Mouse (Mus musculus) liver, postnatal 0 days (tissue): ENCODE data around the gene Syn3. TPM values are rescaled to one million over a fixed set of nuclear protein-coding genes. Genes with fewer than 3 reads are reported as not detected.

ENCODE experiments used
- ATAC-seq: fragments of 200-750 bp; cut with Nextera tagmentation; 2 replicates; pipeline ENCODE4 v1.8.0; 2017; ENCODE audit warnings: mild to moderate bottlenecking, moderate library complexity
- DNase-seq: peaks from one replicate; pipeline ENCODE4 v3.0.0-alpha.2; 2016
- H3K27ac ChIP-seq: fragments of 300-500 bp; sonication (generic); 2 replicates; pipeline ENCODE4 v1.5.1; 2014; ENCODE audit warnings: antibody characterized with exemption, moderate library complexity, mild to moderate bottlenecking, low read depth
- H3K27me3 ChIP-seq: fragments of 300-500 bp; sonication (generic); 2 replicates; pipeline ENCODE4 v1.6.1; 2014; ENCODE audit warnings: low read length, control low read depth, mixed read lengths; ENCODE audit not compliant: insufficient read depth
- H3K36me3 ChIP-seq: fragments of 300-500 bp; sonication (generic); replicated peaks from 2 replicates; pipeline ENCODE4 v1.6.1; 2014; ENCODE audit warnings: mild to moderate bottlenecking, control low read depth, low read length, moderate library complexity, mixed read lengths; ENCODE audit not compliant: insufficient read depth
- H3K4me1 ChIP-seq: fragments of 300-500 bp; sonication (generic); 2 replicates; pipeline ENCODE4 v1.6.1; 2014; ENCODE audit warnings: antibody characterized with exemption, mild to moderate bottlenecking, control low read depth; ENCODE audit not compliant: insufficient read depth
- H3K4me2 ChIP-seq: fragments of 300-500 bp; sonication (generic); 2 replicates; pipeline ENCODE4 v1.6.1; 2014; ENCODE audit warnings: low read depth, mild to moderate bottlenecking, low read length, moderate library complexity, mixed read lengths
- H3K4me3 ChIP-seq: fragments of 300-500 bp; sonication (generic); 2 replicates; pipeline ENCODE4 v1.5.1; 2014; ENCODE audit warnings: low read depth, low read length
- H3K9ac ChIP-seq: fragments of 300-500 bp; sonication (generic); replicated peaks from 2 replicates; pipeline ENCODE4 v1.6.1; 2014; ENCODE audit warnings: mild to moderate bottlenecking, moderate library complexity
- H3K9me3 ChIP-seq: fragments of 300-500 bp; sonication (generic); 2 replicates; pipeline ENCODE4 v1.6.1; 2016; ENCODE audit warnings: mild to moderate bottlenecking, control low read depth, low read length, mixed read lengths
- CTCF ChIP-seq: sonication (generic); IDR thresholded peaks from 2 replicates; pipeline ENCODE4 v1.5.1; 2016; ENCODE audit warnings: antibody characterized with exemption, low read depth
- EP300 ChIP-seq: IDR thresholded peaks from 2 replicates; pipeline ENCODE4 v1.6.1; 2016; ENCODE audit warnings: antibody characterized with exemption, low read depth, mild to moderate bottlenecking
- WGBS: fragments of 180-500 bp; shearing (Covaris S2); extraction: QIAGEN DNeasy Blood & Tissue Kit; methylation state at CpG from one replicate; pipeline ENCODE4 v1.1.7; 2014; ENCODE audit not compliant: insufficient replicate concordance; 5-methylcytosine and 5-hydroxymethylcytosine counted together
- polyA plus RNA-seq: library from polyadenylated mRNA; unstranded; fragments of >200 nt; fragmentation: Nextera tagmentation; extraction: Ambion mirVana; gene quantifications from 2 replicates; pipeline ENCODE4 v1.2.1, GENCODE M21; 2015

The Syn3 gene
- polyA plus RNA-seq, 1 experiment from 2014 or later: 0.25 TPM

DNA sequence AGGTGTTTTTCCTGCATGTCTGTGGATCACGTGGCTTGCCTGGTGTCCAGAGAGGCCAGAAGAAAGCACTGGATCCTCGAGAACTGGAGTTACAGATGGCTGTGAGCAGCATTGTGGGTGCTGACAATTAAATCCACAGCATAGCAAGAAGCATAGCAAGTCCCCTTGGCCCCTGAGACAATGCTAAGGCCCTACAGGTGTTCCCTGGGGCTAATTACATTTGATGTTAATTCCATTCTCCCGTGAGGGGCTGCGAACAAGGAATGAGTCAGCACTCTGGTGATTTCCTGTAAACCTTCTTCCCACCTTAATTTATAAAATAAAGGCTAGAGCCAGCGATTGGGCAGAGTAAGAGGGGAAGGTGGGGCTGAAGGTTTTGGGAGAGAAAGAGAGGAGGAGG, 479.9 kb downstream of the Syn3 start:
- DNase-seq: no peak
- H3K4me3 ChIP-seq: no peak overlapping the region
- peaks cover 7% of the 10 kb centered on the region for H3K4me1 ChIP-seq
- H3K27ac ChIP-seq: no peak overlapping the region
- H3K4me2 ChIP-seq: no peak overlapping the region
- 40% methylated on average over 5 of the region's 5 CpGs for WGBS
- H3K36me3 ChIP-seq: no peaks in the 10 kb centered on the region
- H3K9me3 ChIP-seq: no peaks in the 10 kb centered on the region
- H3K9ac ChIP-seq: no peak overlapping the region
- no peaks in the 10 kb centered on the region for H3K27me3 ChIP-seq
- TF ChIP-seq EP300: no peak
- TF ChIP-seq CTCF: no peak
- no peak for ATAC-seq

- no peak overlapping the region for H3K9ac ChIP-seq
- H3K36me3 ChIP-seq: no peaks in the 10 kb centered on the region
- H3K27me3 ChIP-seq: no peaks in the 10 kb centered on the region
- WGBS: 90% methylated on average over 7 of the region's 7 CpGs
- peaks cover 3% of the 10 kb centered on the region; the same call in 1 of the 2 replicates for H3K4me1 ChIP-seq
- DNase-seq (no peak), ATAC-seq (no peak)
- H3K4me3 ChIP-seq: no peak overlapping the region
- no peaks in the 10 kb centered on the region for H3K9me3 ChIP-seq
- H3K27ac ChIP-seq: no peak overlapping the region
- TF ChIP-seq CTCF (no peak), EP300 (no peak)
- H3K4me2 ChIP-seq: no peak overlapping the region
Measured at GRCm38 (mm10) chr10:86017781-86018180, 480.9 kb downstream of the Syn3 start.

GRCm38 (mm10) chr10:86011781-86012180, 486.9 kb downstream of the Syn3 start, which contains the start of gene Bpifc:
Gene Bpifc (minus strand): TSS chr10:86011895.
- no peak within 1 kb of the TSS for H3K4me2 ChIP-seq
- H3K4me1 ChIP-seq: no peaks in the 10 kb centered on the region
- no peak within 1 kb of the TSS for H3K9ac ChIP-seq
- TF ChIP-seq CTCF (no peak), EP300 (no peak)
- ATAC-seq (no peak), DNase-seq (no peak)
- 70% methylated on average over 2 of the region's 2 CpGs for WGBS
- no peaks in the 10 kb centered on the region for H3K9me3 ChIP-seq
- H3K4me3 ChIP-seq: no peak within 1 kb of the TSS
- no peaks in the 10 kb centered on the region for H3K27me3 ChIP-seq
- H3K27ac ChIP-seq: no peak within 1 kb of the TSS
- no peaks in the 10 kb centered on the region for H3K36me3 ChIP-seq

DNA sequence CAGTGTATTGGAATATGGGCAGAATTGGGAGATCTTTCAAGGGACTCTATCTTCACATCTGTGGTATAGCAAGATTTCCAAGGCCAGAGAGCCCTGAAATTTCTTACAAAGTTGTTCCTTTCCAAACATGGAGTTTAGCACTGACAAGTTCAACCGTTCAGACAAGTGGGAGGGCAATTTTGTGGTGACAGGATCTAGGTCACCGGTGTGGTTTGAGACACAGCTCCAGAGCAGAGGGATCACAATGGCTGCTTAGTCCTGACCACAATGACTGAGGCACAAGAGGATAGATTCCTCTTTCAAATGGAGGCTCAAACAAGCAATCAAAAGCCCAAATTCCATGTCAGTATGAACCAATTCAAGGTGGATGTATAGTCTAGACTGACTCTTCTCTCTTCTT, 487.5 kb downstream of the Syn3 start:
- H3K9ac ChIP-seq: no peak overlapping the region
- no peak overlapping the region for H3K27ac ChIP-seq
- no peak overlapping the region for H3K4me3 ChIP-seq
- ATAC-seq (no peak), DNase-seq (no peak)
- no peaks in the 10 kb centered on the region for H3K9me3 ChIP-seq
- no peak overlapping the region for H3K4me2 ChIP-seq
- H3K4me1 ChIP-seq: no peaks in the 10 kb centered on the region
- H3K36me3 ChIP-seq: no peaks in the 10 kb centered on the region
- no peak for TF ChIP-seq EP300
- no peak for TF ChIP-seq CTCF
- 44% methylated on average over 2 of the region's 2 CpGs for WGBS
- H3K27me3 ChIP-seq: no peaks in the 10 kb centered on the region

GRCm38 (mm10) chr10:86010636-86011035, 488.1 kb downstream of the Syn3 start:
- no peak for ATAC-seq
- WGBS: 22% methylated on average over 6 of the region's 6 CpGs
- DNase-seq: no peak

DNA sequence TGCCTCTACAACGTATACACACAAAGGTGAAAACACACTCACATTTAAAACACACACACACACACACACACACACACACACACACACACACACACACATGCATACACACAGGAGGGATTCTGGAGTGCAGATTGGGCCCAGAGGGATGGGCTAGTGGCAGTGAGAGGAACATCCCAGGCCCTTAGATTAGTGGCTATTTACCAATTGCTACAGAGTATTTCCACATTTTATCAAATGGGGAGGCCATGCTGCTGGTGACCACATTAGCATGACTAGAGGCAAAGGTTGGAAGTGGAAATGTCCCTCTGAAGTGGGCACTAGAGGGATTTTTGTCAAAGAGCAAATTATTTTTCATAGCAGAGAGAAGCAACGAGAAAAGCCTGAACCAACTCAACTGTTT, 489.0 kb downstream of the Syn3 start:
- H3K27me3 ChIP-seq: no peaks in the 10 kb centered on the region
- 80% methylated on average over 2 of the region's 2 CpGs for WGBS
- ATAC-seq: no peak
- no peak overlapping the region for H3K4me3 ChIP-seq
- no peak overlapping the region for H3K27ac ChIP-seq
- no peak for DNase-seq
- H3K4me2 ChIP-seq: no peak overlapping the region
- H3K9me3 ChIP-seq: no peaks in the 10 kb centered on the region
- H3K9ac ChIP-seq: no peak overlapping the region
- H3K4me1 ChIP-seq: no peaks in the 10 kb centered on the region
- no peaks in the 10 kb centered on the region for H3K36me3 ChIP-seq
- TF ChIP-seq EP300 (no peak), CTCF (no peak)

More at GRCm38 (mm10) chr10:86010636-86011035, 488.1 kb downstream of the Syn3 start:
- no peaks in the 10 kb centered on the region for H3K36me3 ChIP-seq
- H3K4me3 ChIP-seq: no peak overlapping the region
- H3K9me3 ChIP-seq: no peaks in the 10 kb centered on the region
- TF ChIP-seq EP300 (no peak), CTCF (no peak)
- no peak overlapping the region for H3K4me2 ChIP-seq
- no peaks in the 10 kb centered on the region for H3K4me1 ChIP-seq
- H3K9ac ChIP-seq: no peak overlapping the region
- H3K27ac ChIP-seq: no peak overlapping the region
- no peaks in the 10 kb centered on the region for H3K27me3 ChIP-seq

DNA sequence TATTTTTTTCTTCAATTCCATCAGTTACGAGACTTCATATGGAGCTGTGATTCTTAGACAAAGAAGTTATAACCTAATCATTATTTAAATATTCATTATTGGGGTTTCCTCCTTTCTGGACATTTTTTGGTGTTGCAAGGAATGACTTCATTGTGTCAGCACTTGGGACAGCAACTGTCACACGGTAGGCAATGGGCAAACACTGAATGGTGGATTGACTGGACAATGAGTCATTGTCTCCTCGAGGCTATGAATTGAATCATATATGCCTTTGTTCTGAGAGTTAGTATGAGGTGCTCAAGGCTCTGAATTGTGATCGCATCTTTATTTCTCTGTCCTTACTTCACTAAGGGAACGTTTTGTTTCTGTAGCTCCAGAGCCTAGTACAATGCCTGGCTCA, 492.2 kb downstream of the Syn3 start:
- 70% methylated on average over 5 of the region's 5 CpGs for WGBS
- Histone ChIP-seq H3K27me3 (no peaks in the 10 kb centered on the region), H3K9me3 (no peaks in the 10 kb centered on the region), H3K36me3 (no peaks in the 10 kb centered on the region), H3K9ac (no peak overlapping the region), H3K27ac (no peak overlapping the region), H3K4me2 (no peak overlapping the region), H3K4me3 (no peak overlapping the region), H3K4me1 (no peaks in the 10 kb centered on the region)
- TF ChIP-seq CTCF (no peak), EP300 (no peak)
- ATAC-seq (no peak), DNase-seq (no peak)

Other genes with a start within 250 kb of the Syn3 start
- gene Timp3, start 198.5 kb downstream of the Syn3 start, polyA plus RNA-seq: 6.4 and 7.9 TPM in 2 replicates
- 228 and 252 TPM in 2 replicates for gene Hsp90b1, start 206.6 kb upstream of the Syn3 start, polyA plus RNA-seq
- gene Ttc41, start 206.9 kb upstream of the Syn3 start, polyA plus RNA-seq: 0.30 and 0.35 TPM in 2 replicates